Mouse (Mus musculus): ENCODE data around the gene Ube2f.

Gene Ube2f

GRCm38 (mm10) chr1:91299026-91299706 lies 49.1 kb downstream of the Ube2f start:
- peak in 1 of 2 experiments; percentile 20 for DNase-seq

GRCm38 (mm10) chr1:91299707-91300426 lies 49.8 kb downstream of the Ube2f start:
- no peak for DNase-seq

- no peak for DNase-seq
Observed at GRCm38 (mm10) chr1:91301206-91301920, 51.3 kb downstream of the Ube2f start.

- DNase-seq, result no peak
Observed at GRCm38 (mm10) chr1:91302021-91302420, 51.9 kb downstream of the Ube2f start.

- no peak for DNase-seq
Observed at GRCm38 (mm10) chr1:91304621-91305020, 54.5 kb downstream of the Ube2f start.

- DNase-seq, result no peak
Observed at GRCm38 (mm10) chr1:91309366-91310085, 59.4 kb downstream of the Ube2f start.

GRCm38 (mm10) chr1:91312273-91312672 lies 62.2 kb downstream of the Ube2f start:
- no peak for DNase-seq

DNA sequence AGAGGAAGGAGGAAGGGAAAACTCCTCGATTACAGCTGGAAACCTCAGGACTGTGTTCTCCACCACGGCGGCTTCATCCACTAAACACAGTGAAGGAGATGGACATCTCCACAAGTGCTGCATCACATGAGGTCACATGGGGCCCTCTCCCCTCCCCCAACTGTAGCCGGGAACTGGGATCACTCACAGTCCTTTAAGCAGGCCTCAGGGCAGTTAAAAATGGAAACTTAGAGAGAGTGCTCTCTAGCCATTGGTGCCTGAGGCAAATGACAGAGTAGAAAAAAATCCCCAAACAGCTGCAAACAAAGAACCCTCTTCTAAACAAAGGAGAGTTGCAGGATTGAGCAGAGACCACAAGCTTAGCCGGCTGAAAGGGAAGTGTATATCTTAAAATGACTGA lies 63.1 kb downstream of the Ube2f start:
- no peak for DNase-seq

DNA sequence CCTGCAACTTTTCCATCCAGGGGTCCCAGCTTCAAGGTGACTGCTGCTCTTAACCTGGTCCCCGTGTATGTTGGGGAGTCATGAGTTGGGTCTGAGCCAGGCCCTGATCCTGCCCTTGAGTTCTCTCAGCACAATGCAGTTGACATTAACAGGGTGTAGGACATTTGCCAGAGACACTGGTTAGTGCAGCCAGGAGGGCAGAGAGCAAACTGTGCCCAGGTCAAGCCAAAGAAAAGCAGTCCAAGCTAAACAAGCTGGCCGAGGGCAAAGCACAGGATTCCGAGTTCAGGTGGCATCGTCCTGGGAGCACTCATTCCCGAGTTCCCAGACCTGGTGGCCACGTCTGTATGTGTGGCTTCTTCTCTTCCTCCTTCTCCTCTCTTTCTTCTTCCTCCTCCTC lies 67.6 kb downstream of the Ube2f start:
- no peak for DNase-seq

DNA sequence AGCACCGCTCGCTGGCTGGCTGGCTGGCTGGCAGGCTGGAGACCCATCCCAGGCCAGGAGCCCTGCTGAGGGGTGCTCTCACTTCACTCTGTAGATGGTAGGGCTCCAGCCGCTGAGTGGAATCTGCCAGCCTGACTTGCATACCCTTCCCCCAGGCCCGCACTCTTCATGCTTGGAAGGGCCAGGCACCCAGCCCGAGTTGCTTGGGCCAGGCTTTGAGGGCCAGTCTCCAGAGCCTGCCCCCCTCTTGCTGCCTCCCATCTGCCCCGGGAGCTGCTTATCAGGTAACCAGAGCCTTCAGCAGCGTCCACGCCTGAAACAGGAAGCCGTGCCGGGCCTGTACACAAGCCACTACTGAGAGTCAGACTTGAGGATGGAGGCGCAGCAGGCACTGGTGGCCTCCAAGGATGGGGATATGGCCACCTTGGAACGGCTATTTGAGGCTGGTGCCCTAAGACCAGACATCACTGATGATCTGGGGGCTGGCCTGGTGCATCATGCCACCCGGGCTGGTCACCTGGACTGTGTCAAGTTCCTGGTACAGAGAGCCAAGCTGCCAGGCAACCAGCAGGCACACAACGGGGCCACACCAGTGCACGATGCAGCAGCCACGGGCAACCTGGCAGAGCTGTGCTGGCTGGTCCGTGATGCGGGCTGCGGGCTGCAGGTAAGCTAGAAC lies 71.8 kb downstream of the Ube2f start, which contains the start of gene Espnl:
Gene Espnl (plus strand): TSS at position 316 of the 679 bp plus-strand sequence.
- no peak for DNase-seq

- DNase-seq, result no peak
Observed at GRCm38 (mm10) chr1:91324646-91325045, 74.5 kb downstream of the Ube2f start.

DNA sequence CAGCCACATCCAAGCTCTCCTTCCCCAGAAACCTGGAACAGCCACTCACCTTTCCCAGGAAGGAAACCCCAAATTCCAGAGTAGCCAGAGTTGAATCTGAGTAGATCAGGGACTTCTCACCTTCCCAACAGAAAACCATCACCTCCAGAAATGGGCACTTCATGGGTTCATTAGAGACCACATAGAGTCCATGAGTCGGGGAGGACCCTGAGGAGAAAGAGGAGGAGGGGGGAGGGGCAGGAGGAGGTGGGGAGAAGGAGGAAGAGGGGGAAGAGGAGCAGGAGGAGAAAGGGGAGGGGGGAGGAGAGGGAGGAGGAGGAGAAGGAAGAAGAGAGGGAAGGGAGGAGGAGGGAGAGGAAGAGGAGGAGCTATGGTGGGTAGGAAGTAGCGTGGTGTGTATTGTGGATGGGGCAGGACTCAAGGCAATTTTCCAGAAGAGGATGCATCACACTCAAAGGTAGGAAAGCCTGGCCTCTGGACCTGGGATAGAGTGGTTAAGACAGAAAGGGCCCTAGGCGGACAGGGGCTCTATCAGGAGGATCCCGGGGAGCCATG lies 75.5 kb downstream of the Ube2f start:
- DNase-seq, result no peak

- no peak for DNase-seq
Observed at GRCm38 (mm10) chr1:91332102-91332501, 82.0 kb downstream of the Ube2f start.

GRCm38 (mm10) chr1:91333582-91333981 lies 83.5 kb downstream of the Ube2f start:
- DNase-seq, result no peak

DNA sequence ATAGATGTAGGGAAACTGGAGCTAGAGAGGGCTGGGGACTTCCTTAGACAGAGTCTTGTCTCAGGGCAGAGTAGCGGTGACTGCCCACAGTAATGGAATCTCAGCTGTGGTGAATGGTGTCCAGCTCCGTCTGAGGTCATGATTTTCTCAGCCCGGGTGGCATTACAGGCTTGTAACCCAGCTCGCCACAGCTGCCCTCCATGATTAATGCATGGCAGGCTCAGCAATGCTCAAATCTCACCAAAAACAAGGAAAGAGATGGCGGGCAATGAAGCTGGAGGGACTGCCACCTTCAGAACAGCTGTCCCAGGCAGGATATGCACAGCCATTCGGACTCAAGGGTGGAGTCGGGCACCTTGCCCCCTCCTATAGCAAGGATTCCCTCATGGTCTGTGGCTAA lies 87.3 kb downstream of the Ube2f start:
- DNase-seq, result no peak
